Mouse (Mus musculus) forebrain, embryonic 12.5 days (tissue): ENCODE data around the gene Mmp11. TPM values are rescaled to one million over a fixed set of nuclear protein-coding genes. Genes with fewer than 3 reads are reported as not detected.
"Not testable (repeated sequence)": the region's sequence is repeated elsewhere in the genome, so short reads cannot be mapped to it uniquely, and the experiment has no call there.

Experiments
- ATAC-seq: fragments of 200-750 bp; cut with Nextera tagmentation; 2 replicates; pipeline ENCODE4 v1.8.0; 2017; ENCODE audit warnings: moderate TSS enrichment; ENCODE audit not compliant: low FRiP score
- H3K27ac ChIP-seq: fragments of 300-500 bp; sonication (generic); 2 replicates; pipeline ENCODE4 v1.5.1; 2016; ENCODE audit warnings: mild to moderate bottlenecking
- H3K27me3 ChIP-seq: fragments of 300-500 bp; sonication (generic); 2 replicates; pipeline ENCODE4 v1.6.1; 2016; ENCODE audit warnings: mild to moderate bottlenecking
- H3K36me3 ChIP-seq: fragments of 300-500 bp; sonication (generic); replicated peaks from 2 replicates; pipeline ENCODE4 v1.6.1; 2016; ENCODE audit warnings: mild to moderate bottlenecking
- H3K4me1 ChIP-seq: fragments of 300-500 bp; sonication (generic); 2 replicates; pipeline ENCODE4 v1.6.1; 2016
- H3K4me2 ChIP-seq: fragments of 300-500 bp; sonication (generic); 2 replicates; pipeline ENCODE4 v1.6.1; 2016; ENCODE audit warnings: mild to moderate bottlenecking, moderate library complexity
- H3K4me3 ChIP-seq: fragments of 300-500 bp; sonication (generic); replicated peaks from 2 replicates; pipeline ENCODE4 v1.5.1; 2016; ENCODE audit warnings: mild to moderate bottlenecking
- H3K9ac ChIP-seq: fragments of 300-500 bp; sonication (generic); 2 replicates; pipeline ENCODE4 v1.6.1; 2016; ENCODE audit warnings: mild to moderate bottlenecking
- H3K9me3 ChIP-seq: fragments of 300-500 bp; sonication (generic); 2 replicates; pipeline ENCODE4 v1.6.1; 2016
- WGBS: fragments of 180-500 bp; shearing (Covaris S2); methylation state at CpG from one replicate; pipeline ENCODE4 v1.1.7; 2016; 5-methylcytosine and 5-hydroxymethylcytosine counted together
- polyA plus RNA-seq: library from polyadenylated mRNA; unstranded; fragments of >200 nt; fragmentation: Nextera tagmentation; extraction: Ambion mirVana; gene quantifications from 2 replicates; pipeline ENCODE4 v1.2.1, GENCODE M21; 2016

The Mmp11 gene
- polyA plus RNA-seq, 1 experiment from 2014 or later, result 33.3 TPM

DNA sequence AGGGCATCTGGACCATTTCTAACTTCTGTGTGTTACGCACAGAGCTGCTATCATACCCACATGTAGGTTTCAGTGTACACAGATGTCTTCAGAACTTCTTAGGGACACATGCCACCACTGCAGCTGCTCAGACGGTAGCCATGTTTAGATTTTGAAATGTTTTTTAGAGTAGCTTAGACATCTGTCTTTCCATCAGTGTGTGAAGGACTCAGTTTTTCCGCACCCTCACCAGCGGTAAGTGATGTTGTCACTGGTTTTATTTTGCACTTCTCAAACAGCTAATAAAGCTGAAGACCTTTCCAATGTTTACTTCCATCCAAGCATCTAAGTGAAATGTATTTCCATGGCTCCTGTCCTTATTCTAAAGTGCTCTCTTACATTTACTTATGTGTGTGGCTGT lies 29.4 kb downstream of the Mmp11 start:
- Histone ChIP-seq H3K4me2 (no peak overlapping the region), H3K27me3 (no peaks in the 10 kb centered on the region), H3K27ac (no peak overlapping the region), H3K9me3 (no peaks in the 10 kb centered on the region), H3K4me1 (no peaks in the 10 kb centered on the region), H3K36me3 (peaks cover 94% of the 10 kb centered on the region), H3K4me3 (no peak overlapping the region), H3K9ac (no peak overlapping the region)
- WGBS, result 91% methylated on average over 4 of the region's 4 CpGs
- ATAC-seq, result no peak

DNA sequence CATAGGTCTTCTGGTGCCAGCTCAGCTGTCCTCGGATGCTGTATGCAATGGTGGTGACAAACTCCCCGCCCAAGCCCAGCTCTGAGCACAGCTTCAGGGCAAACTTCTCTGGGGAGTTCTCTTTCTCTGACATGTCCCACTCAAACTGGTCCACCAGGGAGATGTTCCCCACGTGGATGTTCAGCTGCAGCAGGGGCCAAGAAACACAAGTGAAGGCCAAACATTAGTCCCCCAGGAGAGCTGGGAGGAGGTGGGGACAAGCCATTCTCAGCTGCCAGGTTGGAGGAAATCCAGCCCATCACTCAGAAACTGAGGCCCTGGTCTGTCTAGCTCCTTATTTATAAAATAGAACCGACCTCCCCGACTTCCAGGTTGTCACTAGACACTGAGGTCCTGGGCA lies 31.9 kb downstream of the Mmp11 start:
- Histone ChIP-seq H3K4me2 (no peak overlapping the region), H3K36me3 (peaks cover 96% of the 10 kb centered on the region), H3K4me3 (no peak overlapping the region), H3K4me1 (no peaks in the 10 kb centered on the region), H3K27ac (no peak overlapping the region), H3K27me3 (no peaks in the 10 kb centered on the region), H3K9me3 (no peaks in the 10 kb centered on the region), H3K9ac (no peak overlapping the region)
- WGBS, result 95% methylated on average over 5 of the region's 5 CpGs
- no peak for ATAC-seq

DNA sequence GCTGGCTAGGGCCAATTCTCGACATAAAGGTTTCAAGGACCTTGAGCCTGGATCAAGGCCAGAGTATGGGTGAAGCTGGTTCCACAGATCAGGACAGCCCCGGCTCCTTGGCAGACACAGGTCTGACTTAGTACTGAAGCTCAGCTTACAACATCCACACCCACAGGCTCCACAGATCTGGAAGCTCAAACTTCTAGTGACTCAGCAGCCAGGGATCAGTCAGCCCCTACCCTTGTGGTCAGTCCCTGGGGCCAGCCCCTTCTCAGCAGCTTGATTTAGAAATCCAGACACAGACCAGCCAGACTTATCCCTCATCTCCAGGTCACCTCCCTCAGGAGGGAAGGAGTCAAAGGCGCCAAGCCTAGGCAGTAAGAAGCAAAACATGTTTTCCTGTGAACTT lies 37.5 kb downstream of the Mmp11 start:
- Histone ChIP-seq H3K4me1 (peaks cover 3% of the 10 kb centered on the region), H3K27ac (no peak overlapping the region), H3K4me3 (no peak overlapping the region), H3K36me3 (peaks cover 94% of the 10 kb centered on the region), H3K27me3 (no peaks in the 10 kb centered on the region), H3K9ac (no peak overlapping the region), H3K9me3 (no peaks in the 10 kb centered on the region), H3K4me2 (no peak overlapping the region)
- ATAC-seq, result no peak
- 73% methylated on average over 3 of the region's 3 CpGs for WGBS

DNA sequence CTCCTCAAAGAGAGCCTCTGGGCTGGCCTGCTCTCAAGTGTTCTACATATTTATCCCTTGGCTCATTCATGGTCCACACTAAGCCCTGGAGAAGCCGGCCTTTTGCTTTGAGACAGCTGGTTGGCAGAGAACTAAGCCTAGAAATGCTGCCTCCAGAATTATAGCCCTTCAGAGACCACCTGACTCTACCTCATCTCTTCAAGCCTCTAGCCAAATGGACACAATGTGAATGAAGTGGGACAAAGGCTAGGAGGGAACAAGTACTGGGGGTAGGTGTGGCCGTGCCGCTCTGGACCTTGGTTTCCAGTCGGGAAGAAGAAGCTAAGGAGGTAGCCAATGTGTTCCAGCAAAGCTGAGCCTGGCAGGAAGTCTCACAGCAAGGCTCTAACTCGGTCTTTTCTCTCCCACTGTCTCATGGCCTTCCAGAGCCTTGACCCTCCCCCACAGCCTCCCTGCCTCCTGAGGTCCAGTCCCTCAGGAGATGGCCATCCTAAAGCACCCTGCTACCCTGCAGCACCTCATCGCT lies 38.2 kb downstream of the Mmp11 start:
- H3K4me3 ChIP-seq, result no peak overlapping the region
- H3K4me1 ChIP-seq, result peaks cover 10% of the 10 kb centered on the region
- 74% methylated on average over 6 of the region's 6 CpGs for WGBS
- ATAC-seq, result no peak
- H3K9ac ChIP-seq, result no peak overlapping the region
- no peak overlapping the region for H3K27ac ChIP-seq
- no peaks in the 10 kb centered on the region for H3K27me3 ChIP-seq
- no peaks in the 10 kb centered on the region for H3K9me3 ChIP-seq
- H3K4me2 ChIP-seq, result no peak overlapping the region
- peaks cover 89% of the 10 kb centered on the region for H3K36me3 ChIP-seq

DNA sequence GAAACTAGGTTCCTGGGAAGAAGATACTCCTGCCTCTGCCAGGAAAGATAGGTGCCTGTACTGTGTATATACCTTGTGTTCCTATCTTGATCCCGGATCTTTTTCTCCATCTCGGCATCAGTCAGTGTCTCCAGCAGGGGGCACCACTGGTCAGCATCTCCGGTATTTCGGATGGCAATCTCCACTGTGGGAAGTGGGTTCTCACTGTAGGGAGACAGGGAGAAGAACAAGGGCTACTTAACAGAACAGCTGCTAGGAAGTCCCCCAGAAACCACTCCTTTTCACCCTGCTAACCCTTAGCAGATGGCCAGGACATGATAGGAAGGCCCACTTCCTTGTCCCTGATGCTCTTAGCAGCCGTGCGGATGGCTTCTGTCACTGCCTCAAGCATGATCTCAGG lies 38.9 kb downstream of the Mmp11 start:
- H3K27ac ChIP-seq, result no peak overlapping the region

DNA sequence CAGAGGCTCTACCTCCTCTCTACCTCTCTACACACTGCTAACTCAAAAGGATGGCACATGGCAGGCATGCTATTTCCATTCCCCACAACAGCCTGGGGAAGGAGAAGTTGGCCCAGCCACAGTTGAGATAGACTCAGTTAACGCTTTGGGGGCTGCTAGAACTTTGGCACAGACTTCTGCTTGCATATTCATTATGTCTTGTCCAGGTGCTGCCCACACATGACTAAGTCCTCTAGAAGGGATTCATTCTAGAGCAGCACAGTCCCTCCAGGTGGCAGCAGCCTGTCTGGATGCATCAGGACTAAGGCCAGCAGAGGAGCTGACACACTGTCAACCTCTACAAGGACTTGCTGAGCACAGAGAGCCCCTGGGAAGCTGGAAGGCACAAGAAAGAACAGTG lies 40.1 kb downstream of the Mmp11 start:
- WGBS, result 93% methylated on average over 1 of the region's 1 CpGs
- Histone ChIP-seq H3K9me3 (no peaks in the 10 kb centered on the region), H3K27me3 (no peaks in the 10 kb centered on the region), H3K4me3 (no peak overlapping the region), H3K4me2 (no peak overlapping the region), H3K9ac (no peak overlapping the region), H3K36me3 (peaks cover 70% of the 10 kb centered on the region), H3K27ac (no peak overlapping the region), H3K4me1 (peaks cover 12% of the 10 kb centered on the region)
- no peak for ATAC-seq

More for the DNA sequence above, 38.9 kb downstream of the Mmp11 start:
- no peaks in the 10 kb centered on the region for H3K27me3 ChIP-seq
- H3K9ac ChIP-seq, result no peak overlapping the region
- H3K4me3 ChIP-seq, result no peak overlapping the region
- no peaks in the 10 kb centered on the region for H3K9me3 ChIP-seq
- no peak for ATAC-seq
- H3K4me1 ChIP-seq, result peaks cover 12% of the 10 kb centered on the region
- 43% methylated on average over 6 of the region's 6 CpGs for whole genome bisulfite sequencing
- H3K36me3 ChIP-seq, result peaks cover 82% of the 10 kb centered on the region
- no peak overlapping the region for H3K4me2 ChIP-seq

DNA sequence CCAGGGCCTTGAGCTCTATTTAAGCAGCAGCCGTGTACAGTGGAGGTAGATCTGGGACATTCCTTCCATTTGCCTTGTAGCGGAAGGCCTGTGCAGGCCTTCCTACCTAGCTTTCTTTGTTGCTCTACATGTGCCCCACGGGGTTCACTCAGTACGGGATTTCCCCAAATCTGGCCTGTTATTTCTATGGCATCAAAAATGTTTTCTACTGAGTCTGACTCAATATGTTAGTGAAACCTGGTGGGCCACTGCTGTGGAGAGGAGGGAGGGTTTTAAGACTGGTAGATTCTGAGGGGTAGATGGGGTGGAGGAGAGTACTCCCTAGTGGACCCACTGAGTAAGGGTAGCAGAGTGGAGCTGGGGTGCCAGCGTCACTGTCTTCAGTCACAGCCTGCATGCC lies 40.6 kb downstream of the Mmp11 start:
- ATAC-seq, result no peak
- H3K4me3 ChIP-seq, result no peak overlapping the region
- 96% methylated on average over 5 of the region's 5 CpGs for whole genome bisulfite sequencing

DNA sequence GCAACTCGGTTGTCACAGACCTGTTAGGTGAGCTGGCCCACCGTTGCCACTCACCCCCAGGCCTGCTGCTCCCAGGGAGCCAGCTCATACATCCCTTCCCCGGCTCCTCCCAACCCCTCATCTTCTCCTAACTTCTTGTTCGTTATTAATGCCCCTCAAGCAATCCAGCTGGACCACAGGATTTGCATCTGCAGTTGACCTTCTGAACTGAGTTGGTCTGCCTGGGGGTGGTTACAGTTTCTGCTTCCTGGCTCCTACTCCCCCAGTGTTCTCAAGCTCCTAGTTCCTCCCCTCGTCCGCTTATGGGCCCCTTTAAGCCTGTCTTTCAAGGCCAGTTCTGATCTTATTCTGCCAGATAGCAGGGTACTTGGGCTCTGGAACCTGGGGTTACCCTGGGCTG lies 41.7 kb downstream of the Mmp11 start:
- H3K36me3 ChIP-seq, result peaks cover 54% of the 10 kb centered on the region

More for the DNA sequence above, 40.6 kb downstream of the Mmp11 start:
- H3K4me1 ChIP-seq, result peaks cover 12% of the 10 kb centered on the region
- H3K9me3 ChIP-seq, result no peaks in the 10 kb centered on the region
- H3K27ac ChIP-seq, result no peak overlapping the region
- H3K9ac ChIP-seq, result no peak overlapping the region
- H3K27me3 ChIP-seq, result no peaks in the 10 kb centered on the region
- H3K4me2 ChIP-seq, result no peak overlapping the region
- H3K36me3 ChIP-seq, result peaks cover 65% of the 10 kb centered on the region

DNA sequence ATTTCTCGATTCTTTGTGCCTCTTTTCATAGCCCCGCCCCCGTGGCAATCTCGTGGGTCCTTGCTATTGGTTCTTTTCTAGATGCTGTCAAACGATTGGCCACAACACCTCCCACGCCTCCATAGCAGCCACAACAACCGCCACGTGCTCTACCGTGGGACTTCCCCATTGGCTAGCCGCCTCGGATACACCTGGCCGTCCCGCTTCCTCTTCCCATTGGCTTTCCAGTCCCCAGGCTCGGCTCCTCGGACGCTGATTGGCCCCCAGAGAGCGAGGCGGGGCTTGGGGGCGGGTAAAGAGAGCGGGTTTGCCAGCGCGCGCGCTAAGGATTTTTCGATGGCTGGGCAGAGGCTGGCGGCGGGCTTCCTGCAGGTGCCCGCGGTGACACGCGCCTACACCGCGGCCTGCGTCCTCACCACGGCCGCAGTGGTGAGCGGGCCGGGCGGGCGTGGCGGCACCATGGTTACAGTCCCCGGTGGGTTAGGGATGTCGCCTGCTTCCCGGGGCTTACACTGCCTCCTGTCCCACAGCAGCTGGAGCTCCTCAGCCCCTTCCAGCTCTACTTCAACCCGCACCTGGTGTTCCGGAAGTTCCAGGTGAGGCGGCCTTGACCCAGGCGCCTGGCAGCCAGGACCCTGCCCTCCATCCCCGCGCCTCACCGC lies 43.1 kb downstream of the Mmp11 start, which contains the start of gene Derl3:
TSS of gene Derl3 (plus strand) at position 325 of the 662 bp plus-strand sequence.
- peak; percentile 100 for ATAC-seq
- WGBS, result 1% methylated on average over 49 of the region's 51 CpGs
- H3K4me3 ChIP-seq, result peak within 1 kb of the TSS; percentile 43
- H3K27ac ChIP-seq, result peak within 1 kb of the TSS; percentile 66; the same call in 1 of the 2 replicates
- no peaks in the 10 kb centered on the region for H3K27me3 ChIP-seq
- H3K4me1 ChIP-seq, result peaks cover 12% of the 10 kb centered on the region
- peak within 1 kb of the TSS; percentile 85 for H3K4me2 ChIP-seq
- H3K9me3 ChIP-seq, result no peaks in the 10 kb centered on the region
- peaks cover 40% of the 10 kb centered on the region for H3K36me3 ChIP-seq
- peak within 1 kb of the TSS; percentile 50 for H3K9ac ChIP-seq

More for the DNA sequence above, 41.7 kb downstream of the Mmp11 start:
- Histone ChIP-seq H3K27ac (no peak overlapping the region), H3K27me3 (no peaks in the 10 kb centered on the region), H3K4me1 (peaks cover 12% of the 10 kb centered on the region), H3K9me3 (no peaks in the 10 kb centered on the region), H3K9ac (no peak overlapping the region), H3K4me2 (no peak overlapping the region), H3K4me3 (no peak overlapping the region)
- WGBS, result 78% methylated on average over 6 of the region's 6 CpGs
- no peak for ATAC-seq

DNA sequence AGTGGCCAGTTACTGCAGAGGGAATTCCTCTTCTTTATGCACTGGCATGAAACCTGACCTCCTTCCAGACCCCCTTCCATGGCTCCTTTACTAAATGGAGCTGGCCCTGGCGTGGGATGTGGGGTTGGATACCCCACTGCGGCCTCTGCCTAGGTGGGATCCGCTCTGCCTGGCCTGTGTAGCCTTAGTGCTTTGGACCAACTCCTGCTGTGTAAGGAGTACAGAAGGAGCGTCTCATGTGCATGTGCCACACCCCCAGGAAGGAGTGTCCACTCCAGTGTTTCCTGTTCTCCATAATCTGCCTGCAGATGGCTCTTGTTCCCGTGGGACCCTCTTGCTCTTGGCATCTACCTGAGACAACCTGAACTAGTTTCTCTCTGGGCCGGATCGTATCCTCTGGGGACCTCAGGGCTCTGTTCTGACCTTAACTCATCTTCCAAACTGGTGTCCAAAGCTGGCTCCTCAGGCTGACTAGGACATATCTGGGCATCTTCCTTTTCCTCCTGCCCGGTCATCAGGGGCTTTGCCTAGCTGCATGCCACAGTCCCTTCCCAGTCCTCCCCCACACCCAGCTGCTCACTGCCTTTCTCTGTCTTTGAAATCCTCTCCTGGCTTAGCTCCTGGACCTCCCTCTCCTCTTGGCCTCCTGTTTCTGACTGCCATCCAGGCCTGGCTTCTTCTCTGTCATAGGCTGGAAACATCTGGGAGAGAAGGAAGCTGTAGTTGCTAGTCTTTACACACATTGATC lies 46.7 kb downstream of the Mmp11 start:
- no peaks in the 10 kb centered on the region for H3K9me3 ChIP-seq
- peaks cover 10% of the 10 kb centered on the region for H3K36me3 ChIP-seq
- no peaks in the 10 kb centered on the region for H3K27me3 ChIP-seq
- H3K4me2 ChIP-seq, result no peak overlapping the region
- WGBS, result 53% methylated on average over 8 of the region's 8 CpGs
- ATAC-seq, result no peak
- H3K4me3 ChIP-seq, result no peak overlapping the region
- peaks cover 12% of the 10 kb centered on the region for H3K4me1 ChIP-seq
- no peak overlapping the region for H3K9ac ChIP-seq
- no peak overlapping the region for H3K27ac ChIP-seq

DNA sequence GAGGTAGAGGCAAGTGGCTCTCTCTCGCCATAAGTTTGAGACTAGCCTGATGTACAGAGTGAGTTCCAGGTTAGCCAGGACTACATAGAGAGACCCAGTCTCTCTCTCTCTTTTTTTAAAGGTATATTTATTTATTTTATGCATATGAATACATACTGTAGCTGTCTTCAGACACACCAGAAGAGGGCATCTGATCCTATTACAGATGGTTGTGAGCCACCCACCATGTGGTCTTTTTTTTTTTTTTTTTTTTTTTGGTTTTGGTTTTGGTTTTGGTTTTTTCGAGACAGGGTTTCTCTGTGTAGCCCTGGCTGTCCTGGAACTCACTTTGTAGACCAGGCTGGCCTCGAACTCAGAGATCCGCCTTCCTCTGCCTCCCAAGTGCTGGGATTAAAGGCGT lies 48.8 kb downstream of the Mmp11 start:
- not testable (repeated sequence) for H3K4me3 ChIP-seq, H3K4me2 ChIP-seq, H3K27me3 ChIP-seq, ATAC-seq, H3K9ac ChIP-seq, H3K4me1 ChIP-seq, H3K36me3 ChIP-seq, H3K9me3 ChIP-seq, H3K27ac ChIP-seq
- 86% methylated on average over 5 of the region's 5 CpGs for WGBS

DNA sequence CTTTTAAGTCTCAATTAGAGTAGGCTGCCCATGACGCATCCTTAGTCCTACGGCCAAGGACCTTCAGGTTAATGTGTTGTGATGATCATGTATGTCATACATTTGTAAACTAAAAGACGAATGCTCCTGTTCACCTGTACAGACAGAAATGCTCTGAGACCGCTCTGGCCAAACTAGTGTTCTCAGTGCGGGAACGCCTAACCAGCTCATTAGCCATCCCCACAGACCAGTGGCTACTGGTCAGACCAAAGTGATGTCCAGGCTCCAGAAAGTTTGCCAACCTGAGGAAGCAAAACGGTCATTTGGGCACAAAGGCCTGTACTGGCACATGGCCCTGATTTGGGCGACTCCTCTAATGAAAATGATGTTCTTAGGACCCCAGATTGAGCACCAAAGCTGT lies 51.6 kb downstream of the Mmp11 start:
- no peak overlapping the region for H3K4me3 ChIP-seq
- no peak overlapping the region for H3K4me2 ChIP-seq
- H3K9ac ChIP-seq, result no peak overlapping the region
- H3K4me1 ChIP-seq, result peaks cover 25% of the 10 kb centered on the region
- no peaks in the 10 kb centered on the region for H3K27me3 ChIP-seq
- ATAC-seq, result no peak
- H3K9me3 ChIP-seq, result no peaks in the 10 kb centered on the region
- H3K36me3 ChIP-seq, result no peaks in the 10 kb centered on the region
- 93% methylated on average over 8 of the region's 8 CpGs for WGBS
- no peak overlapping the region for H3K27ac ChIP-seq

DNA sequence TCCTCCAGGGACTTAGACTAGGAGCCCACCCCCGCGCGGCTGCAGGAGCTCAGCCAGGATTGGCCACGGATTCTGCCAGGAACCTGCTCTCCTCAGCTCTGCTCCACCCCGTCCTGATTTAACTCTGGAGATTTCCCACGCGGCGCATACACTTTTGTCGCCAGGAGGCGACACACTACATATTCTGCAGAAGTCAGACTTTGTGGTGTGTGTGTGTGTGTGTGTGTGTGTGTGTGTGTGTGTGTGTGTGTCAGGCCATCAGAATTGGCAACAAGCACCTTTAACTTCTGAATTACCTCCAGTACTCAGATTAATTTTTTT lies 53.1 kb downstream of the Mmp11 start:
- Histone ChIP-seq H3K9me3 (no peaks in the 10 kb centered on the region), H3K27me3 (no peaks in the 10 kb centered on the region), H3K4me2 (peak overlapping the region; percentile 36), H3K36me3 (no peaks in the 10 kb centered on the region), H3K4me3 (no peak overlapping the region), H3K4me1 (peaks cover 25% of the 10 kb centered on the region), H3K27ac (peak overlapping the region; percentile 63; the same call in 1 of the 2 replicates), H3K9ac (no peak overlapping the region)
- ATAC-seq, result peak; percentile 69
- under 1% methylated on average over 10 of the region's 10 CpGs for WGBS
